Mouse (Mus musculus) liver (tissue): ENCODE measurements around the gene Arid1a.

ENCODE experiments used
- DNase-seq: peaks from one replicate; pipeline ENCODE4 v3.0.0-alpha.2; 2020; ENCODE audit warnings: mixed read lengths

Gene Arid1a

DNA sequence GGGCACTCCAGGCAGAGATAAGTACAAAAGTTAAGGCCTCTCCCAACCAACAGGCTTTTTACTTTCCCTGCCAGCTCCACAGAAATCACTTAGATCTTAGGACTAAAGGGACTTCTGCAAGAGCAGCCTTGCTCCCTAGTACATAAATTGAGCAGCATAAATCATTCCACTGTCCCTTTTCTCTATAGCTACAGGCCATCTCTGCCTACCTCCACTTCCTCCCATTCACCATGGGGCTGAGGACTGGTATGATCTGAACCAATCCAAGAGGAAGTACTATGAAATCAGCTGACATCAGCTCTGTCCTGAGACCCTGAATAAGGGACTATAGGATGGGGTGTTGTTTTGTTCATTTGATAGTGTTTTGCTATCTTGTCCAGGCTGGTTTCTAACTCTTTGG is 26.4 kb downstream of the Arid1a start:
- no peak for DNase-seq

DNA sequence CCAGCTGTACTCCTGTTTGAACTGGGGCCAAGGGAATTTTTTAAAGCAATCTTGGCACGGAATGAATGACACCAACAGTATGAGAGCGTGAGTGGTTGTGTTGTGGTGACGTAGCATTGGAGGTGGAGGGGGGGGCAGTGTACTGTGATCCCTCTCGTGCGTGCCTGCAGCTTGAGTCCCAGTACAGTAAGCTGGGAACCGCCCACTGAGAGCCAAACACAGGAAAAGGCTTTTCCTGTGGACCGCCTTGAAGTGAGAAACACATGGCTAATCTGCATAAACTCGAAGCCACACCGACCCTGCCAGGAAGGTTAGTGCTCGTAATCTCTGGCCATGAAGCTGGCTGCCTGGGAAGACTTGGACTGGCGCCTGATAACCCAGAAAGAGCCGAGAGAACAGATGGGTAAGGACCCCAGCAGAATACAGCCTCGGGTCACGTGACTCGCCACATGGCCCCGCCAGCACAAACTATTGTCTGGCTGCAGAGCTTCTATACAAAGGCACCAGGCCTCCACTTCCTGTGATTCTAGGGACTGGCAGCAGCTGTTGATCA is 27.0 kb downstream of the Arid1a start:
- DNase-seq, result peak; percentile 76

DNA sequence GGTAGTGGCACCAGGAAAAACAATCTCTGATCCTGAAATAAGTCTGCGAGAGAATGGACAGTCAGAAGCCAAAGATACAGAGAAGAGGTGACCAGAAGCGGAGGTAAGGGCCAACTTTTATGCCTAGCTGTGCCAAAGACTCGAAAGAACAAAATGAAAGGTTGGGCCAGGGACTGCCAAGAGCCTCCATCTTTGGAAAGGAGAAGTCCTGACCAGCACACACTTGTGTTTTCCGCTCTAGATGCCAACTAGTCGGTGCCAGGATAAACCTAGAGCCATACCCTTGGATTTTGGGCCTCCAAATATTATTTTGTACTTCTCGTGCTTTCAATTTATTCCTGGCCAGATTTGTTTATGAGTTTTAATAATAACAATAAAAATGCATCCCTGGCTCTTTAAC is 27.6 kb downstream of the Arid1a start:
- DNase-seq, result no peak

DNA sequence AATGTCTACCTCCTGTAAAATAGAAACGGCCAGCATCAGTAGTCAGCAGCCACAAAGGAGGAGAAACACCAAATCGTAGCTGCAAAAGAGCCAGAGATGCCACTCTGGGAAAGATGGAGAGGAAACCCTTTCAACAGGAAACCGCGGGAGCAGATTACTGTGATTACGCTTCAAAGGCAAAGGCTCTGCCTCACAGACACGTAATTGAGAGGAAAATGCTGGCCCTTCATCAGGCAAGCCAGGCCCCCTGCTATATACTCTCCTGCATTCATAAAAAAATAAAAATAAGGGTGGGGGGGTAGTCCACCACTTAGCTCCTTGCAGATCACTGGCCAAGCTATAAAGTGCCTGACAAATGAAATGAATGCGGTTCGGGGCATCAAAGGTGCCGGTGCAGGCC is 28.3 kb downstream of the Arid1a start:
- DNase-seq, result no peak

DNA sequence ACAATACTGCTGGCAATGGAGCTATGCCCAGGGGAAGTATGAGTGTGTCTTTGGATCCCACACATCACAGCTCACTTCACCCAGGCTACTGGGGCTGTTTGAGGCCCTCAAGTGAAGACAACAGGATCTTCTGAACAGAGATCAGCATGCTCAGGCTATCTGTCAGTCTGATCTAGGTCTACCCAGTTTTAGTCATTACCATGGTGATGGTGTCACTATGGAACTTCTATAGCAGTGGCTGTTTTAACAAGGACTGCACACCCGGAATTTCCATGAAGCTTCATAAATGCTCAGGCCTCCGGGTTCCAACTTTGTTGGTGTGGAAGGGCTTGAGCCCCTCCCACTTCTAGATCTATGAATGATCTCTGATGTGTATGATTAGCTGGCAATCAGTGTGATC is 30.9 kb downstream of the Arid1a start:
- DNase-seq, result no peak

DNA sequence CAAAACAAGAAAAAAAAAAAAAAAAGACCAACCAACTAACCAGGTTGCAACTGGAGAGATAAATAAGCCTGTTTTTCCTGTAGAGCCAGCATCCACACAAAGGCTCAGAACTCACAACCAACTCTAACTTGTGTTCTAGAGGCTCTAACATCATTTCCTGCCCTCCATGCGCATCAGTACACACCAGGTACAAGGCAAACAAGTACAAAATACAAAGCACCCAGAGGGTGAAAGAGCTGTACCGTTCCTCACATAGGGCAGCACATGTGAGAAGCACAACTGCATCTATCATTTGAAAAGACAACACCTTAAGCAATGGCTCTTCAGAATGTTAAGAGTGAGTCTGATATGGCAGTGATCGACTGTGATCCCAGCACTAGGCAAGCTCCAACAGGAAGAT is 36.8 kb downstream of the Arid1a start:
- DNase-seq, result no peak

DNA sequence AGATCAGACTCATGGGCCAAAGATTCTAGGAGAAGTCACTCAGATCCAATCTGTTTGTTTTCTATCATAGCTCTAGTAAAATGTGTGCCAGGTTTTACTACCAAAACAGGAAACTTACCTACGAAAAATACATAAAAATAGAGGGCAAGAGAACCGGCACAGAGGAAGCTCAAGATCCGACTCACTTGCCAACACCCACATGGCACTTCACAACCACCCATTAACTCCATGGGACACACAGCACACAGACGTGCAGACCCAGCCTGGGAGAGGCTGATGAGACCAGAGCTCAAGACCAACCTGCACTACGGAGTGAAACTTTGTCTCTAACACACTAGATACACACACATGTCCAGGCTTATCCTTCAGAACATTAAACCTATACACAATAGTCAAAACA is 43.8 kb downstream of the Arid1a start:
- no peak for DNase-seq

DNA sequence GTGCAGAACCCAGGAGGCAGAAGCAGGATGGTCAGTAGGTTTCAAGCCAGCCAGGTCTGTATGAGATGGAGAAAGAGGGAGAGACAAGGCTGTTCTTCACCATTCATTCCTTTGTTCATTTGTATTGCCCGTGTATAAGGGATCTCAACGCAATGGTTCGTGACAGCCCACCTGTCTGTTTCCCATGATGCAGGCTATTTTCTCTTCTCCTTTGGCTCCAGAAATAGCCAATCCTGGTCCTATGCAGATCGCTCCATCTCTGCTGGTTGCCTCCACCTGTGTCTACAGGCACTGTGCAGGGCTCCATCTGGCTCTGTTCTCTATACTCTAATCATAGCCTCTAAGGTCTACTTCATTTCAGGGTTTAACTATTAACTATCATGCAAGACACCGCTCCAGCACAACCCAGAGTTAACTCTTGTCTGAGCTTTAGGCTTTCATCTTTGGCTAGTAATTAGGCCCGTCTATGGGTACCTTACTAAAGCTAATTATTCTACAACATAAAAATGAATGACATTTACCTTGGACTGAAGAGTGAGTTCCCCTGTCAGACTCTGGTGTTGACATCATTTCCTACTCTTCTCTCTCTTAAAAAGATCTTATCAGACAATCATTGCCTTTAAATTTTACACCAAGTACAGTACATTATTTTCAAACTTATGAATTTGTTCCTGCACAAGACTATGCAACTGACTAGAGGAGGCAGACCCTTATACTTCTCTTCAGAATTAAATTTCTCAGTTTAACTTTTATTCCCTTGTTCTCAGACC is 45.1 kb downstream of the Arid1a start:
- DNase-seq, result no peak

DNA sequence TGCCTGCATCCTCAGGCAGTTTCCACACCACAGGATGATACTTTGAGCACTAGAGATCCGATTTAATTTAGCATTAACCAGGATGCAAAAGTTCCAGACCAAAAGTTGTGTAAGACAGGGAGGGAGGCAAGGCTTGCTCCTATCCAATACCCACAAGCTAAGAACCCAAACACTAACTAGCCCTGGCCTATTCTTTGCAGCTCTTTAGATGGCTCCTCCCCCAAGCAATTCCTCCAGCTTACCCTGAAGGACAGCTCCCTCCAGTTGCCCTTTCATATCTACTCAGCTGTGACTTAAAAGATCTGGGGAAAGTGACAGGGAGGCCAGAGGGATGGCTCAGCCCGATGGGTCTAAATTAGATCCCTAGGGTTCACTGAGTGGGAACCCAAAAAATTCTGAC is 47.2 kb downstream of the Arid1a start:
- no peak for DNase-seq

DNA sequence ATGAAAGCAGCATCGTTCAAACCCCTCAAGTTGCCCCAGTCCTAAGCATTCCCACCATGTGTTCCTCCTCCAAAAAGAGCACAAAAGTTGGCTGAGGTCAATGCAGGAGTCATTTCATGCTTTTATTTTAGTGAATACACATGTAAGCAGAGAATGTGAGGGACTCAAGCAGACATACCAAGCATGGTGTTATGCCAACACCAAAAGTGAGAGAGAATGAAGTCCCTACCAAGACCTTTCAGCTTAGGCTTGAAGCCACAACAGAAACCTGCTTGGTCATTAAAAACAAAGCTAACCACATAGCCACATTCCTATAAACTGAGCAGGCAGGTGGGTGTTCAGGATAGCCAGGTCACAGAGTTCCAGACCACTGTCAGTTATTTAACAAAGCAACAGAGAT is 49.1 kb downstream of the Arid1a start:
- no peak for DNase-seq

DNA sequence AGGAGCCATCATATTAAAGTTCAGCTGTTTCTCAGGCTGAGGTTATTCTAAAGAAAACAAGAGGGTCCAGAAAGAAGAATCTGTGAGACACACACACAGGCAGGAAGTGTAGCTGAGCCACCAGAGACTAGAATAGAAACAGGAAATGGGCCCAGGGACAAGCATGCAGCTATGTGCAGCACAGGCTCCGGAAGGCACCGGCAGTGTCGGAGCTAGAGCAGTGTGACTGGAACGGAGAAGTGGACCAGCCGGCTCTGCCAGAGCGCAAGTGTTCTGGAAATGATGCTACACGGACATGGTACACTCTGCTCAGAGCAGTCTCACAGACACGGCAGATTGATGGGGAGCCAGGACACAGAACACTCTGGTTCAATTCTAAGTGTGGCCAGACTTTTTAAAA is 49.6 kb downstream of the Arid1a start:
- DNase-seq, result peak; percentile 56

DNA sequence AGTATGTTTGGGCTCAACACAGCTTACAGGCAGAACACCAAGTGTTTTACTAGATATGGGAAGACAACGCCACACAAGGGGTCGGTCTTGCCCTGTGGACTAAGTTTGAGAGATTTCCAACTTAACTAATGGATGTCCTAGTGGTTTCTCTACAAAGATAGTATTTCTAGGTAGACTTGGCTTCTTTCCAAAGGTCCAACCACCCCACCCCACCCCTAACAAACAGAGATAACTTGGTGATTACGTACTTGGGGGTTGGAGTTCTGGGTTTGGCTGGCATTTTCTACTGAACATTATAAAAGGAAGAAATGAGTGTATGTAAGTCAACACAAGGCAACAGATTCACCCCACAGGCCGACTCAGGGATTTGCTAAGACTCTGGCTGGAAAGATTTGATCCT is 51.5 kb downstream of the Arid1a start:
- no peak for DNase-seq

DNA sequence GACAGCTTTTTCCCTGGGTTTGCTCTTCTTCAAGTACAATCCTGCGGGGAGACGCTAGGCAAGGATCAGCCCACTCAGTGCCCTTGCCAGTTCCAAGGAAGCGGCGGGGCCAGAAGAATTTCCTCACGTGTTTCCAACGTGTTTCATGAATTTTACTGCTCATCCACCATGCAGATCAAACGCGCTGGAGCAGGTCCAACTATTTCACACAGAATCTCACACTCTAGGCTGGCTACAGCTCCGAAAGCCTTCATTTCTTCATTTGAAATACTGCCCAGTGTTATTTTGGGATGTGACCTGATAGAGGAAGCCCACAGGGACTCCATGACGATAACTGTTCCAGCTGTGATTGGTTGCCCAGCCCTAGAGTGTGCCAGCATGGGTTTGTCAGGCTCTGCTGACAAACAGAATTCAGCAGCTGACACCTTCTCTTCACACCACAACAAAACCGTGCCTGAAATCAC is 55.6 kb downstream of the Arid1a start:
- no peak for DNase-seq

DNA sequence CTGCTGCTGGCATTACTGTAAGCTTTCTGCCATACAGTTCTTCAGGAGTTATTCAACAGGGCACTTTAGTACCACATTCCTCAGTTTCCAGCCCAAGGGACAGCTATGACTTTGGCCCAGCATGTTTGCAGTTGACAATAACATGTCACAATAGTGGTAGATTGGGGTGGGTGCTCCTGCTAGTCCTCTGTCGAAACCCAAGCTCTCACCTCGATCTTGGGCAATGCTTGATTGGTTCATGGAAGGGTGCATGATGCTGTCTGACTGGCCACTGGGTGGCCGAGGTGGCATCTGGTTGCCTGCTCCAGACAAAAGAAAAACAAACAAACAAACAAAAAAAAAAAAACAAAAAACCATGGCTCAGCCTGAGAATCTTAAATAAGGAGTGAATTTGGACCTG is 61.2 kb downstream of the Arid1a start:
- DNase-seq, result no peak

DNA sequence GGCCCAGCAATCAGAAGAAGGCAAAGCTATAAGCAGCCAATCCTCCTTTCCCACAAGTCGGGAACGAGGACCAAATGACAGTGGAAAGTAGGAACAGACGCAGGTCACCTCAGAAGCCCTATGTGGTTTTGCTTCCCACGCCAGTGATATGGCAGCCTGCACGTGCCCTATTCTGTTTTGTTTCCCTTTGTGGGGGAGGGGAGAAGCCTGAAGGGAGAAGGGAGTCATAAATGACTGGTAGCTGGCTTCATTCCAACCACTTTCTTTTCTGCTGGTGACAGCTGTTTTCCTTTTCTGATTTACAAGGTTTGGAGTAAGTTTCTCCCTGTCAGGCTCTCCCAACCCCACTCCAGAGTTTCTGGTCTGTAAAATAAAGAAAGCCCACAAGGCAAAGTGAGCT is 66.3 kb downstream of the Arid1a start:
- DNase-seq, result no peak

DNA sequence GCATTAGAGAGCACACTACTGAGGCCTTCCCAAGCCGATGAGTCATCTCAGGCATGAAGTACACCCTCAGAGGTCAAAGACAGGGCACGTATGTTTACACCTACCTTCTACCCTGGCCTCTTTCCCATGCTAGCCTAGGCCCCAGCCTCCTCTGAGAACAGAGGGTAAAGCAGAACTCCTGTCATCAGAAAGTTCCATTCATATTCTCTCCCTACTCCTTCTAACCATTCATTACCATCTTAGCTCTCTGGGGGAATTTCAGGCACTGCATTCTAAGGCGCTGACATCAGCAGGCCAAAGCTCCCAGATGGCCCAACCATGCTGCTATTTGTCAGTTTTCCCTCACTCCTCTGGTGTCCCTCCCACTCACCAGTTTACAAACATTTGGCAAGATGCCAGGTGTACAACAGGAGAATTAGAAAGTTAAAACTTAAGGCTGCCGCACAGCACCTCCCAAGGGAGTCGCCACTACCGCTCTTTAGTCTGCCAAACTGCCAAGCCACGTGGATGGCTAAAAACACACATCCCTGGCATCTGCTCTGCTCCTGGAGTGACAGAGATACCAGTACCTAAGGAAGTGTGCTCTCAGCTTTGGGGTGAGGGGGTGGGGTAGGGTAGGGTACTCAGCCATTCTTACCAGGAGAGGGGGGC is 68.0 kb downstream of the Arid1a start:
- DNase-seq, result no peak

DNA sequence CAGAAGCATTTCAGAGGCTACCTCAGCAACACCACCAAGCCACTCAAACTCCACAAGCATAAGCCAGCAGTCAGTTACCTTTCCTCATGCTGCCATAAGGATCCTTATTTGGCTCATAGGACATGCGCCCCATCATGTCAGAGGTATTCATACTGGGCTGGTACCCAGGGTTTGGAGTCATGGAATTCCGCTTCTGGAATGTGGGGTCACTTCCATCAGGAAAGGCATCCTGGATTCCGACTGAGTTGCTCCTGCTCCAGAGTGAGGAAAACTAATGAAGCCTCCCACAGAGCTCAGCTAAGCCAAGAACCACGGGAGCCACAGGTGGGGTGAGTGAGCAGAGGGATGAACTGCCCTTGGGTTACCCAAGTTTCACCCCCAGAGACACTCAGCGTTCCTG is 69.4 kb downstream of the Arid1a start:
- DNase-seq, result no peak

DNA sequence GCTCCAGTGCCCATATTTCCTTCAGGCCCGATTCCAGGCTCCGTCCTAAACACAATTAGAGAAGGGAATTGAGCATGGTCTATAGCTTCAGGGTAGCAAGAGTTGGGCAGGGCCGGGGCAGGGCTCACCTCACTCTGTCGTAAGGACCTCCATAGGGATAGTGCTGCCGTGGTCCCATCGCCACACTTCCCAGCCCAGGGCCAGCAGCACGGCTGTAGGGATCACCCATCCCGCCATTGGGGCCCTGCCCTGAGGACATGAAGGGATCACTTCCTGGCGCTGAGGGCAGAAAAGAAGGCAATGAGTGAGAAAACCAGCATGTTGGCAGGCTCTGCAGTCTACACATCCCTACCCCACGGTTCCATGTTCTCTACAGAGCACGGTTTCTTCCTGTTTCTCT is 70.1 kb downstream of the Arid1a start:
- no peak for DNase-seq

DNA sequence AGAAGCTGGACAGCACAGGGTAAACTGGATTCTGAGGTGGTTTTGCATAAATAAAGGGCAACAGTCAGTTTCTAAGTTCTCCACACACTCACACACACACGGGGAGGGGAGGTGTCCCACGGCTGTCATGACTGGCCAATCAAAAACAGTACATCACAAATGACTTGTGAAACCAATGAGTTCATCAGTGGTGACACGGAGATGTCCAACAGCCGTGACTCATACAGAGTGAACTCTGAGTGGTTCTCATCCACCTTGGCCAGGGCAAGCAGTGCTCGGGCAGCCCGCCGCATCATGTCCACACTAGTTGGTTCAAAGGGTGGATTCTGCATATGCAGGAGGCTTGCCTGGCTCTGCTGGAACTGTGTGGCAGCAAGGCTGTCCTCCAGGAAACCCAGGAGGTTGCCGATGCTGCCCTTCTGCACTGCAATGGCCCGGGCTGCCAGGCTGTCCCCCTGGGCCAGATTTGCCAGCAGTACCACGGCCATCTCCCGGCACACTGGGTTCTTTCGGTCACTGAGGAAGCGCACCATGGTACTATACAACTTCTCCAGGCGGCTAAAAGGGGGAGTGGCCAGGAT is 76.3 kb downstream of the Arid1a start:
- DNase-seq, result no peak

DNA sequence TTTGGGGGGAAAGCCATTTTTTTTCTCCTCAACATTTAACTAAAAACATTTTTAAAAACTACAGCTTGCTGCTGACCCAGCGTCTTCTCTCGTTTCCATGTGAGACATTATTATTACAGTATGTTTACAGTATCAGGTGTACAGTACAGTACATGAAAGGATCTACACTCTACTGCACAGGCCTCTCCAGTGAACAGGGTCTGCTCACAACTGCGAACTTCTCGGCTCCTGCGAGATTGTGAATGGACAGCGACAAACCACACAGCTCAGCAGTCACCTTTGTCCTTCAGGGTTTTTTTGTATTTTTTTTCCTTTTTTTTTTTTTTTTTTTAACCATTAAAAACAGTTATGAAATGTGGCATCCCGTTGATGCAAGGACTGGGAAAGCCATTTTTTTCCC is 76.9 kb downstream of the Arid1a start:
- no peak for DNase-seq

DNA sequence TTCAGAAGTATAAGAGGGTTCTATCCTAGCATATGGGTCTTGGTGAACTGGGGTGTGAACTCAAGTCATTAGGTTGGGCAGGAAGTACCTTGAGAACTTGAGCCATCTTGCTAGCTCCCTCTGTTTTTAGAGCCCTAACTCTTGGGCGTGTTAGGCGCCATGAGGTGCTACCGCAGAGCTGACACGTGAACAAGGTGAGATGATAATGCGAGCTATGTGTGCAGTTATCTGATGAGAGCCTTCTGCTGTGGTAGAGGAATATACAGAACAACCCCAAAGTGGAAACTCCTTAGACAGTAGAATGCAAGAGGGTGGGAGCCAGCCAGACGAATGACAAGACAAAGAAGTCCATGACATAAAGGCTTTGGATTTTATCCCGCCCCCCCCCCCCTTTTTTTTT is 79.3 kb downstream of the Arid1a start:
- DNase-seq, result no peak

DNA sequence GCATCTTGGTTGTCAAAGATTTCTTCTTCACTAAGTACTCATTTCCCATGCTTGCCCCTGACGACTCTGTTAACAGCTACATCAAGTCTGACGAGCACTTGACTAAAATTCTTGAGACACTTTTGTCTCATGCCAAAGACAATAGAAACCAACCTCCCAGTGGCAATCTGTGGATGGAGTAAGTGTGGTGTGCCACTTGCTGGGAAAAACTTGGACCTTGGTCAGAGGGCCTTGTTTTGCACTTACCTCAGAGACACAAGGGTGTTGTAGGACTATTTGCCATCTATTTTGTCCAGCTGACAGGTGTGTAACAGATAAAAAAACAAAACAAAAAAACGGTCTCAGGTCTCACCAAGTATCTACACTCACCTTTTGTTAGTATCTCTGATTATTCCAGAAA is 80.4 kb downstream of the Arid1a start:
- no peak for DNase-seq

DNA sequence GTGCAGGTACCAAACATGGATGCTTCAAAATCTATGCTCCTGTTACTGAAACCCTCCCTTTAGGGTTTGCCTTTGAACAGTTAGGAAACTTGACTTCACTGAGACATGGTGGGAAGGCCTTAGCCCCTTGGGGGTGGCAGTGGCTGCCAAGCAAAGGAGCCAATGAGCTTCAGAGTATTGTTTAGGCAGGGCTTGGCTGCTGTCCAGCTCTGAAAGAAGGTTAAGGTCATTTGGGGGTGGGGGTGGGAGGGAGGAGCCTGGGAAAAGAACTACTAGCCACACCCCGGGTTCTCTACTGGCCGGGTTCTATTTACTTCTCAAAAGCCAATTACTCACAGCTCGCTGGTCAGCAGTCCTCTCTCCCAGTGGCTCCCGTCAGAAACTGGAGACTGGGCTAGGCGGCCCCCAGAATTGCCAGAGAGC is 81.0 kb downstream of the Arid1a start:
- DNase-seq, result peak; percentile 71

DNA sequence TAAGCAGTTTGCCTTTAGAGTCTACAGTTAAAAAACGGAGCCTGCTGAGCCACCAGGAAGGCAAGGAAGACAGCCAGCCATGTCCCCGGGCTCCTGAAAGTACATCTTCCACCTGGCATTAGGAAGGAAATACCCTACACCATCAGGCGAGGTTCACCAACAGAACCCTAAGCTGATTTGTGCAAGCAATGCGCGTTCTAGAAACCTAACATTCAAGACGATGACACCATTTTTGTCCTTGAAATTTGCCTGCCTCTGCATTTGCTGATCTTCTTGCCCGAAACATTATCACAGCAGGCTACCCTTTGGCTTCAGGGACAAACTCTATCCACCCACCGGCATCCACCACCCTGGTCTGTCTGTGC is 82.3 kb downstream of the Arid1a start:
- no peak for DNase-seq
